Mouse (Mus musculus) olfactory bulb, adult 2 months (tissue): ENCODE data around the gene AC109138.7.

Experiments
- CTCF ChIP-seq: fragments of 200-500 bp; IDR thresholded peaks from 2 replicates; pipeline ENCODE4 v1.5.1; 2012; ENCODE audit warnings: low read depth, mild to moderate bottlenecking, low read length, moderate library complexity; ENCODE audit not compliant: insufficient read depth
- POLR2A ChIP-seq: fragments of 200-500 bp; IDR thresholded peaks from 2 replicates; pipeline ENCODE4 v1.6.1; 2012; ENCODE audit warnings: mild to moderate bottlenecking, low read depth, low read length, moderate library complexity; ENCODE audit not compliant: insufficient read depth

- TF ChIP-seq CTCF (no peak), POLR2A (no peak)
These were observed 10.4 kb upstream of the AC109138.7 start for GRCm38 (mm10) chr19:4203604-4204326.
